Mouse (Mus musculus): ENCODE results near the gene Zdhhc3. TPM values are rescaled to one million over a fixed set of nuclear protein-coding genes. Genes with fewer than 3 reads are reported as not detected.

Gene Zdhhc3
- polyA plus RNA-seq, 1 experiment from 2014 or later, result 83.4 TPM

DNA sequence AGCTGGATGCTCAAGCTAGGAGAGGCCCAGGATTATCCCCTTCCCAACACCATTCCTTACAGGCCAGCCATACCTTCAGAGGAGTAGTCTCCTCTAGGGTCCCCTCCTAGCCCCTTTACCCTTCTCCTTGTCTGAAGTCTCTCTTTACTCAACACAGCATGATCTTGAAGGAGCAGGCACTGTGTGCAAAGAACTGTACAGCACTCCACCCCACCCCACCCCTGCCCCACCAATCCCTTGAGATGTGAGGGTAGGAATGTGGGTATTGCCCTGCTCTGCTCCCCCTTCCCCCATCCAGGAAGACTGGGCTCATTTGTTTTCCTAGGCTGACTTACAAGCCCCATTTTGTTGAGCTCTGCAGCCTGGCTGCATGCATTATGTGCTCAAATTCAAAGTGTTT is 8.6 kb downstream of the Zdhhc3 start:
- Histone ChIP-seq H3K9me3 (no peaks in the 10 kb centered on the region), H3K4me3 (no peak overlapping the region), H3K27me3 (ENCODE audit: insufficient read depth, poor library complexity, severe bottlenecking) (no peaks in the 10 kb centered on the region), H3K36me3 (peaks cover 65% of the 10 kb centered on the region), H3K27ac (no peak overlapping the region), H3K4me1 (replicated peaks) (no peaks in the 10 kb centered on the region)
- no peak for DNase-seq (ENCODE audit: low spot score)

- Histone ChIP-seq H3K4me1 (replicated peaks) (no peaks in the 10 kb centered on the region), H3K27ac (no peak overlapping the region), H3K27me3 (ENCODE audit: insufficient read depth, poor library complexity, severe bottlenecking) (no peaks in the 10 kb centered on the region), H3K9me3 (no peaks in the 10 kb centered on the region), H3K36me3 (peaks cover 69% of the 10 kb centered on the region), H3K4me3 (no peak overlapping the region)
- no peak for DNase-seq (ENCODE audit: low spot score)
Measured at GRCm38 (mm10) chr9:123103425-123103824, 9.6 kb downstream of the Zdhhc3 start.

DNA sequence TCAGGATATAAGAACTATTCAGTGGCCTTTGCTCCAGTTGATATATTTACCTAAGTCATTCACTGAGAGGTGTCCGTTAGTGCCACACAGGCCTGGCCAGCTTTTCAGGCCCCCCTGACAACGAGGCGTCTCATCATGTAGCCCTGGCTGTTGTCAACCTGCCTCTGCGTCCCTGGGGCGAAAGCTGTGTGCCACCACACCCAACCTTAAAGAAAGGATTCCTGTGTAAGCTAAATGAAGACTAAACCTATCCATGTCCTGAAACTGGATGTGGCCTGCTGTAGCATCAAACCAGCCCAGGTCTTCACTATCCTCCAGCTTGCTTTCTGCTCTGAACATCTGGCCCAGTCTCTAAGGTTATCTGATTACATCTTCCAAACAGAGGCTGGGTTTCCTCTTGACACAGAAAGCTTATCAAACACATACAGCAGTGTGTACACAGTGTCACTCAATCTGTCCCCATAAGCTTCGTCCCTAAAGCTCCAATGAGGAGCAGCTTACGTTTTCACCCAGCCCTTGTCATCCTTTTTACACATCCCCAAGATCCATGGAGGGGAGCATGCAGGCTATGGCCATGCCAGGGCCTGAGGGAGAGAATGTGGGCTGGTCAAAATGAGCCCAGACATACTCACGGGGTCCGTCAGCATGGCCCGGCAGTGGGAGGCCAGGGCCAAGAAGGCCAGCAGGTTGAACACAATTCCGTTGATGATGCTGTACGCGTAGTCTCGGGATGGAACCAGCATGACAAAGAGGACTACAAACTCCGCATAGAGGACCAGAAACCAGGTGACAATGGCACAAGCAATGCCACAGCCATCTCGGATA is 13.2 kb downstream of the Zdhhc3 start:
- no peak overlapping the region for H3K27ac ChIP-seq
- no peak overlapping the region for H3K4me3 ChIP-seq
- no peak for DNase-seq (ENCODE audit: low spot score)
- H3K36me3 ChIP-seq, result peaks cover 86% of the 10 kb centered on the region
- no peaks in the 10 kb centered on the region for H3K4me1 ChIP-seq (replicated peaks)
- H3K9me3 ChIP-seq, result no peaks in the 10 kb centered on the region
- no peaks in the 10 kb centered on the region for H3K27me3 ChIP-seq (ENCODE audit: insufficient read depth, poor library complexity, severe bottlenecking)
- WGBS, result 97% methylated on average over 16 of the region's 16 CpGs

DNA sequence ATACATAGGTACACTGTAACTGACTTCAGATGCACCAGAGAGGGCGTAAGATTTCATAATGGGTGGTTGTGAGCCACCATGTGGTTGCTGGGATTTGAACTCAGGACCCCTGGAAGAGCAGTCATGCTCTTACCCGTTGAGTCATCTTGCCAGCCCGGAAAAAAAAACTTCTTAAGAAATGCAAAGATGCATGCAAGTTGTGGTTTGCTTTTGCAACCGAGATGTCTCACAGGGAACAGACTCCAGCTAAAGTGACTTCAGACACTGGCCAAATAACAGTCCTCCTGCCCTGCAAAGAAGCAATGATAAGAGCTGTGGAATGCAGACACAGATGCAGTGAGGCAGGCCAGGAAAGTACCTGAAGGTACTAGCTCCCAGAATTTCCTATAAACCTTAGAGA is 22.2 kb downstream of the Zdhhc3 start:
- no peak overlapping the region for H3K27ac ChIP-seq
- no peak for DNase-seq (ENCODE audit: low spot score)
- H3K36me3 ChIP-seq, result peaks cover 96% of the 10 kb centered on the region
- no peak overlapping the region for H3K4me3 ChIP-seq
- no peaks in the 10 kb centered on the region for H3K4me1 ChIP-seq (replicated peaks)
- H3K27me3 ChIP-seq (ENCODE audit: insufficient read depth, poor library complexity, severe bottlenecking), result no peaks in the 10 kb centered on the region
- H3K9me3 ChIP-seq, result no peaks in the 10 kb centered on the region
- WGBS, result 94% methylated on average over 4 of the region's 4 CpGs

DNA sequence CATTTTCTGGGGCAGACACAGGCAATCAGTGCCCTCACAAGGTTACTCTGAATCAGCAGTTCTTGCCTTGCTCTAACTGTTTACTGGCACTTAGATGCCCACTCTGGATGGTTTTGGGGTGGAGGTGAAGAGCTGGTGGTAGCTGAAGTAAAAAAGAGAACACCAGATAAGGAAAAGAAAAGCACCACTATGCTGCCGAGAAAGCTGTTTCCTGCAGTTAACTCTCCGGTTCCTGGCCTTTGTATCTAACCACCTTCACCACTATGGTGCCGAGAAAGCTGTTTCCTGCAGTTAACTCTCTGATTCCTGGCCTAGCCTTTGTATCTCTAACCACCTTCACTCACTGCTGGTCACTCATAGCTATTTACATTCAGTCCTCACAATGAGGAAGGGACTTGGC is 25.4 kb downstream of the Zdhhc3 start:
- no peak for DNase-seq (ENCODE audit: low spot score)
- Histone ChIP-seq H3K9me3 (no peaks in the 10 kb centered on the region), H3K4me3 (no peak overlapping the region), H3K27ac (no peak overlapping the region), H3K27me3 (ENCODE audit: insufficient read depth, poor library complexity, severe bottlenecking) (no peaks in the 10 kb centered on the region), H3K4me1 (replicated peaks) (no peaks in the 10 kb centered on the region), H3K36me3 (peaks cover 99% of the 10 kb centered on the region)
- WGBS, result 94% methylated on average over 3 of the region's 3 CpGs

GRCm38 (mm10) chr9:123085373-123085772 is 27.6 kb downstream of the Zdhhc3 start:
- Histone ChIP-seq H3K36me3 (peaks cover 100% of the 10 kb centered on the region), H3K9me3 (no peaks in the 10 kb centered on the region), H3K4me3 (no peak overlapping the region), H3K4me1 (replicated peaks) (no peaks in the 10 kb centered on the region), H3K27ac (no peak overlapping the region), H3K27me3 (ENCODE audit: insufficient read depth, poor library complexity, severe bottlenecking) (no peaks in the 10 kb centered on the region)
- DNase-seq (ENCODE audit: low spot score), result no peak
- 88% methylated on average over 1 of the region's 1 CpGs for WGBS

DNA sequence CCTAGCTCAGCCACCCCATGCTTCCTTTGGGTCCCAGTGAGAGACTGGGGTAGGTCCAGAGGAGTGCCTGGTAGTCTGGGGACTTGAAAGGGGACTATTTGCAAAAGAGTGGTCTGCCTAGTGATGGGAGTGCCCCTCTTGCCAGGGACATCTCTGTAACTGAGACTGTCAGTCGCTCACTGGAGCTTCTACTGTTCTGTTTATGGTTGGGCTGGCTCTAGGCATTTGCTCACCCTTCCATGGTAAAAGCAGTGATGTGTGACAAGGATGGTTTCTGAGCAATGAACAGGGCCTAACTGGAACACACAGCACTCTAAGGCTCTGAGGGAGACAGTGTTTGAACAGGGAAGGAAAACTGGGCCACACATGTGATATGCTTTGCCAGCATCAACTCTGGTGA is 32.2 kb downstream of the Zdhhc3 start:
- Histone ChIP-seq H3K36me3 (peaks cover 100% of the 10 kb centered on the region), H3K27ac (no peak overlapping the region), H3K27me3 (ENCODE audit: insufficient read depth, poor library complexity, severe bottlenecking) (no peaks in the 10 kb centered on the region), H3K4me1 (replicated peaks) (no peaks in the 10 kb centered on the region), H3K9me3 (no peaks in the 10 kb centered on the region), H3K4me3 (no peak overlapping the region)
- WGBS, result 87% methylated on average over 1 of the region's 1 CpGs
- no peak for DNase-seq (ENCODE audit: low spot score)

- Histone ChIP-seq H3K27me3 (ENCODE audit: insufficient read depth, poor library complexity, severe bottlenecking) (no peaks in the 10 kb centered on the region), H3K4me3 (no peak overlapping the region), H3K9me3 (no peaks in the 10 kb centered on the region), H3K36me3 (peaks cover 100% of the 10 kb centered on the region), H3K27ac (no peak overlapping the region), H3K4me1 (replicated peaks) (no peaks in the 10 kb centered on the region)
- DNase-seq (ENCODE audit: low spot score), result no peak
- WGBS, result 91% methylated on average over 7 of the region's 7 CpGs
Measured at GRCm38 (mm10) chr9:123080355-123080754, 32.6 kb downstream of the Zdhhc3 start.

DNA sequence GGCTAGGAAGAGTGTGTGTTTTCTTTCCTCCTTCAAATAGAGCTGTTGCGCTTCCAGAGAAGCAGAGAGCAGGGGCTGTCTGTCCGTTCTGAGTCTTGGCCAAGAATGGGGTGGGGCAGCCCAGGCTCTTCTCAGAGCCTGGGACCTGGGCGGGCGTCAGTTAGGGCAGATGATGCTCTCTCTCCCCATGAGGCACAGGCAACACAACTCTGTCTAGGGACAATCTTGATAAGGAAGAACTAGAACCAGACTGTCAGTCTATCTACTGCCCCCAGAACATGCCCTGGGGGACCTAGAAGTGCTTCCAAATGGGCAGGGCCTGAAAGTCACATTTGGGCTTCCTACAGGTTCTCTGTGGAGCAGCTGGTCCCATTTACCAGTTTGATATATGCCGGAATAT is 33.9 kb downstream of the Zdhhc3 start:
- Histone ChIP-seq H3K27me3 (ENCODE audit: insufficient read depth, poor library complexity, severe bottlenecking) (no peaks in the 10 kb centered on the region), H3K9me3 (no peaks in the 10 kb centered on the region), H3K36me3 (peaks cover 100% of the 10 kb centered on the region), H3K4me1 (replicated peaks) (no peaks in the 10 kb centered on the region), H3K4me3 (no peak overlapping the region), H3K27ac (no peak overlapping the region)
- WGBS, result 88% methylated on average over 5 of the region's 5 CpGs
- DNase-seq (ENCODE audit: low spot score), result no peak

DNA sequence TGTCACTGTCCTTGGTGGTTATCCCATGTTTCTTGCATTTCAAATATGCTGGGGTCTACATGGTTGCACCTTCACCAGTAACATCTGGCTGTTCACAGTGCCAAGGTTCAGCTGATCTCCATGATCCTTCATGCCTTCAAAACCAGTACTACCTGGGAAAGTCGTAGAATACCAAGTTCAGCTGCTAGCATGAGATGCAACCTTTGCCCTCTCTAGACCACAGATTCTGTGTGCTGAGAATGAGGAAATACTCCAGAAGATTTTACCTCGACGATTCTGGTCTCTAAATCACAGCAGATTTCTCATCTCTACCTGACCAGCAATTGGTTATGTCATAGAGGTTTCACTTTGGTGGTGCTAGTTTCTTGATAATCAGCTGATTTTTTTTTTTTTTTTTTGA is 52.8 kb downstream of the Zdhhc3 start:
- no peaks in the 10 kb centered on the region for H3K4me1 ChIP-seq (replicated peaks)
- 89% methylated on average over 3 of the region's 3 CpGs for WGBS
- H3K4me3 ChIP-seq, result no peak overlapping the region
- no peaks in the 10 kb centered on the region for H3K9me3 ChIP-seq
- H3K27ac ChIP-seq, result no peak overlapping the region
- DNase-seq (ENCODE audit: low spot score), result no peak
- no peaks in the 10 kb centered on the region for H3K36me3 ChIP-seq
- no peaks in the 10 kb centered on the region for H3K27me3 ChIP-seq (ENCODE audit: insufficient read depth, poor library complexity, severe bottlenecking)

- no peaks in the 10 kb centered on the region for H3K36me3 ChIP-seq
- no peak for DNase-seq (ENCODE audit: low spot score)
- no peak overlapping the region for H3K27ac ChIP-seq
- H3K27me3 ChIP-seq (ENCODE audit: insufficient read depth, poor library complexity, severe bottlenecking), result no peaks in the 10 kb centered on the region
- H3K4me3 ChIP-seq, result no peak overlapping the region
- H3K9me3 ChIP-seq, result no peaks in the 10 kb centered on the region
- H3K4me1 ChIP-seq (replicated peaks), result no peaks in the 10 kb centered on the region
Measured at GRCm38 (mm10) chr9:123058724-123059292, 54.2 kb downstream of the Zdhhc3 start.

DNA sequence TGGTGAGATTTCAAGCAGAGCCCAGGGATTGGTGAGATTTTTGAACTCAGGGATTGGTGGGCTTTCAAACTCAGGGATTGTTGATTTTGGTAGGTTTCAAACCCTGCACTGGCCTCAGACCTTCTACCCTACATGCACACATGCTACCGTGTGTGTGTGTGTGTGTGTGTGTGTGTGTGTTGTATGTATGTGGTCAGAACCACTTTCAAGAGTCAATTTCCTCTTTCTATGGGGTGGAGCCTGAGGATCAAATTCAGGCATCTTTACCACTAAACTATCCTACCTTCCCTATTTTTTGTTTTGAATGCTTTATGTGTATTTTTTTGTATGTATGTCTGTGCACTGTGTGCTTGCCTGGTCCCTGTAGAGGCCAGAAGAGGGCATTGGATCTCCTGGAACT is 65.3 kb downstream of the Zdhhc3 start:
- no peaks in the 10 kb centered on the region for H3K9me3 ChIP-seq
- no peak overlapping the region for H3K4me3 ChIP-seq
- H3K27ac ChIP-seq, result no peak overlapping the region
- no peak for DNase-seq (ENCODE audit: low spot score)
- no peaks in the 10 kb centered on the region for H3K36me3 ChIP-seq
- H3K27me3 ChIP-seq (ENCODE audit: insufficient read depth, poor library complexity, severe bottlenecking), result no peaks in the 10 kb centered on the region
- WGBS, result 79% methylated on average over 1 of the region's 1 CpGs
- H3K4me1 ChIP-seq (replicated peaks), result no peaks in the 10 kb centered on the region

DNA sequence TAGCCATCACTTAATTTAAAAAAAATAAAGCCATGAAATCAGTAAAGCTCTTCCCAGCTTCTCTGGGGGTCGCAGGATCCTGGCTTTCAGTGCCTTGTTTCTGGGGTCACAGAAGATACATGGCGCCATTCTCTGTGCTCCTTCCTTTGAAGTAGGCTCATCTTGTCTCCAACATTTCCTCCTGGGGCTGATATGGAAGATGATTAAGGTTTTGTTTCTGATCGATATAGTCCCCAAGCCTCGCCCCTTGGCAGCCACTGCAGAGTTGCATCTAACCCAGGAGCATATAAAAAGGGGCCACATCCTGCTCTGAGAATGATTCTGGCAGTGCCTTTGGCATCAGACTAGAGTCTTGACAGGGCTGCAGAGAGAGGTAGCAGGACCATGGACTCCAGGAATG is 78.6 kb downstream of the Zdhhc3 start, which contains the start of gene Tgm4:
Tgm4 (plus strand) TSS at position 301 of the 400 bp plus-strand sequence.
- WGBS, result 88% methylated on average over 4 of the region's 4 CpGs
- Histone ChIP-seq H3K36me3 (no peaks in the 10 kb centered on the region), H3K4me1 (replicated peaks) (peaks cover 10% of the 10 kb centered on the region; the same call in 1 of the 2 replicates), H3K4me3 (no peak within 1 kb of the TSS), H3K27me3 (ENCODE audit: insufficient read depth, poor library complexity, severe bottlenecking) (no peaks in the 10 kb centered on the region), H3K9me3 (no peaks in the 10 kb centered on the region), H3K27ac (no peak within 1 kb of the TSS)
- no peak for DNase-seq (ENCODE audit: low spot score)

Data from hindbrain, embryonic 10.5 days (tissue).